Mouse (Mus musculus): Measurements from ENCODE around the gene Olfr1371. TPM values are rescaled to one million over a fixed set of nuclear protein-coding genes. Genes with fewer than 3 reads are reported as not detected.

The Olfr1371 gene
- not detected in 2 replicates for polyA plus RNA-seq (2015; fragmentation: Nextera tagmentation; extraction: Ambion mirVana)

GRCm38 (mm10) chr11:52213887-52214286, at the start of gene Olfr1371:
Gene Olfr1371, minus strand, starts transcription at chr11:52213987.
- H3K4me2 ChIP-seq (replicated peaks; ENCODE audit: low read depth) = no peak within 1 kb of the TSS
- no peaks in the 10 kb centered on the region for H3K4me1 ChIP-seq (replicated peaks; ENCODE audit: control insufficient read depth, insufficient read depth)
- no peaks in the 10 kb centered on the region for H3K27me3 ChIP-seq (ENCODE audit: control insufficient read depth, insufficient read depth, low read length)
- no peak within 1 kb of the TSS for H3K4me3 ChIP-seq (ENCODE audit: low read depth, low read length)
- H3K36me3 ChIP-seq (ENCODE audit: control insufficient read depth, insufficient read depth, low read length) = no peaks in the 10 kb centered on the region
- H3K9me3 ChIP-seq (ENCODE audit: control insufficient read depth, low read length) = no peaks in the 10 kb centered on the region
- no peak within 1 kb of the TSS for H3K27ac ChIP-seq (replicated peaks)
- TF ChIP-seq CTCF (IDR thresholded peaks at IDR 0.05; ENCODE audit: low read depth) = no peak
- no peak for TF ChIP-seq EP300 (optimal IDR thresholded peaks at IDR 0.05)
- H3K9ac ChIP-seq (ENCODE audit: low read length) = no peak within 1 kb of the TSS
- DNase-seq (ENCODE audit: low spot score) (no peak), ATAC-seq (ENCODE audit: low FRiP score, low TSS enrichment) (no peak)

- TF ChIP-seq EP300 (optimal IDR thresholded peaks at IDR 0.05) = no peak
- no peak for TF ChIP-seq CTCF (IDR thresholded peaks at IDR 0.05; ENCODE audit: low read depth)
- H3K27ac ChIP-seq (replicated peaks) = no peak overlapping the region
- ATAC-seq (ENCODE audit: low FRiP score, low TSS enrichment) = no peak
- H3K9ac ChIP-seq (ENCODE audit: low read length) = no peak overlapping the region
- no peak for DNase-seq (ENCODE audit: low spot score)
- no peak overlapping the region for H3K4me2 ChIP-seq (replicated peaks; ENCODE audit: low read depth)
- WGBS = 91% methylated on average over 11 of the region's 11 CpGs
- H3K9me3 ChIP-seq (ENCODE audit: control insufficient read depth, low read length) = no peaks in the 10 kb centered on the region
- no peak overlapping the region for H3K4me3 ChIP-seq (ENCODE audit: low read depth, low read length)
- H3K36me3 ChIP-seq (ENCODE audit: control insufficient read depth, insufficient read depth, low read length) = 0 out of 2 replicates have a peak, but pooled peaks cover 2% of the 10 kb centered on the region
- H3K27me3 ChIP-seq (ENCODE audit: control insufficient read depth, insufficient read depth, low read length) = no peaks in the 10 kb centered on the region
- no peaks in the 10 kb centered on the region for H3K4me1 ChIP-seq (replicated peaks; ENCODE audit: control insufficient read depth, insufficient read depth)
These were observed 48.6 kb upstream of the Olfr1371 start for GRCm38 (mm10) chr11:52262338-52262737.

GRCm38 (mm10) chr11:52261937-52262336, 48.1 kb upstream of the Olfr1371 start:
- Histone ChIP-seq H3K27ac (replicated peaks) (no peak overlapping the region), H3K27me3 (ENCODE audit: control insufficient read depth, insufficient read depth, low read length) (no peaks in the 10 kb centered on the region), H3K4me1 (replicated peaks; ENCODE audit: control insufficient read depth, insufficient read depth) (no peaks in the 10 kb centered on the region), H3K9me3 (ENCODE audit: control insufficient read depth, low read length) (no peaks in the 10 kb centered on the region), H3K36me3 (ENCODE audit: control insufficient read depth, insufficient read depth, low read length) (0 out of 2 replicates have a peak, but pooled peaks cover 2% of the 10 kb centered on the region), H3K4me3 (ENCODE audit: low read depth, low read length) (no peak overlapping the region), H3K4me2 (replicated peaks; ENCODE audit: low read depth) (no peak overlapping the region), H3K9ac (ENCODE audit: low read length) (no peak overlapping the region)
- WGBS = 41% methylated on average over 5 of the region's 5 CpGs
- TF ChIP-seq EP300 (optimal IDR thresholded peaks at IDR 0.05) (no peak), CTCF (IDR thresholded peaks at IDR 0.05; ENCODE audit: low read depth) (peak; percentile 85)
- DNase-seq (ENCODE audit: low spot score) = peak; percentile 74
- peak; percentile 53 for ATAC-seq (ENCODE audit: low FRiP score, low TSS enrichment)

GRCm38 (mm10) chr11:52260878-52261277, 47.1 kb upstream of the Olfr1371 start:
- Histone ChIP-seq H3K4me2 (replicated peaks; ENCODE audit: low read depth) (no peak overlapping the region), H3K4me3 (ENCODE audit: low read depth, low read length) (no peak overlapping the region), H3K9me3 (ENCODE audit: control insufficient read depth, low read length) (no peaks in the 10 kb centered on the region), H3K27me3 (ENCODE audit: control insufficient read depth, insufficient read depth, low read length) (no peaks in the 10 kb centered on the region), H3K4me1 (replicated peaks; ENCODE audit: control insufficient read depth, insufficient read depth) (no peaks in the 10 kb centered on the region), H3K9ac (ENCODE audit: low read length) (no peak overlapping the region), H3K27ac (replicated peaks) (no peak overlapping the region), H3K36me3 (ENCODE audit: control insufficient read depth, insufficient read depth, low read length) (0 out of 2 replicates have a peak, but pooled peaks cover 2% of the 10 kb centered on the region)
- DNase-seq (ENCODE audit: low spot score) = no peak
- ATAC-seq (ENCODE audit: low FRiP score, low TSS enrichment) = no peak
- 81% methylated on average over 4 of the region's 4 CpGs for WGBS
- TF ChIP-seq CTCF (IDR thresholded peaks at IDR 0.05; ENCODE audit: low read depth) = no peak
- no peak for TF ChIP-seq EP300 (optimal IDR thresholded peaks at IDR 0.05)

GRCm38 (mm10) chr11:52258711-52259110, 44.9 kb upstream of the Olfr1371 start:
- Histone ChIP-seq H3K9ac (ENCODE audit: low read length) (no peak overlapping the region), H3K4me1 (replicated peaks; ENCODE audit: control insufficient read depth, insufficient read depth) (no peaks in the 10 kb centered on the region), H3K4me2 (replicated peaks; ENCODE audit: low read depth) (no peak overlapping the region), H3K27ac (replicated peaks) (no peak overlapping the region), H3K4me3 (ENCODE audit: low read depth, low read length) (no peak overlapping the region), H3K27me3 (ENCODE audit: control insufficient read depth, insufficient read depth, low read length) (no peaks in the 10 kb centered on the region), H3K36me3 (ENCODE audit: control insufficient read depth, insufficient read depth, low read length) (0 out of 2 replicates have a peak, but pooled peaks cover 2% of the 10 kb centered on the region), H3K9me3 (ENCODE audit: control insufficient read depth, low read length) (no peaks in the 10 kb centered on the region)
- ATAC-seq (ENCODE audit: low FRiP score, low TSS enrichment) (no peak), DNase-seq (ENCODE audit: low spot score) (no peak)
- 59% methylated on average over 5 of the region's 5 CpGs for WGBS
- no peak for TF ChIP-seq CTCF (IDR thresholded peaks at IDR 0.05; ENCODE audit: low read depth)
- no peak for TF ChIP-seq EP300 (optimal IDR thresholded peaks at IDR 0.05)

GRCm38 (mm10) chr11:52257376-52257775, 43.6 kb upstream of the Olfr1371 start:
- Histone ChIP-seq H3K4me1 (replicated peaks; ENCODE audit: control insufficient read depth, insufficient read depth) (no peaks in the 10 kb centered on the region), H3K27ac (replicated peaks) (no peak overlapping the region), H3K27me3 (ENCODE audit: control insufficient read depth, insufficient read depth, low read length) (no peaks in the 10 kb centered on the region), H3K36me3 (ENCODE audit: control insufficient read depth, insufficient read depth, low read length) (0 out of 2 replicates have a peak, but pooled peaks cover 2% of the 10 kb centered on the region), H3K9me3 (ENCODE audit: control insufficient read depth, low read length) (no peaks in the 10 kb centered on the region), H3K4me2 (replicated peaks; ENCODE audit: low read depth) (no peak overlapping the region), H3K4me3 (ENCODE audit: low read depth, low read length) (no peak overlapping the region), H3K9ac (ENCODE audit: low read length) (no peak overlapping the region)
- WGBS = 82% methylated on average over 3 of the region's 3 CpGs
- ATAC-seq (ENCODE audit: low FRiP score, low TSS enrichment) = no peak
- DNase-seq (ENCODE audit: low spot score) = no peak
- TF ChIP-seq EP300 (optimal IDR thresholded peaks at IDR 0.05) (no peak), CTCF (IDR thresholded peaks at IDR 0.05; ENCODE audit: low read depth) (no peak)

Measured in stomach, postnatal 0 days (tissue).